Mouse (Mus musculus): ENCODE measurements around the gene Pitpnm2.

Gene Pitpnm2

DNA sequence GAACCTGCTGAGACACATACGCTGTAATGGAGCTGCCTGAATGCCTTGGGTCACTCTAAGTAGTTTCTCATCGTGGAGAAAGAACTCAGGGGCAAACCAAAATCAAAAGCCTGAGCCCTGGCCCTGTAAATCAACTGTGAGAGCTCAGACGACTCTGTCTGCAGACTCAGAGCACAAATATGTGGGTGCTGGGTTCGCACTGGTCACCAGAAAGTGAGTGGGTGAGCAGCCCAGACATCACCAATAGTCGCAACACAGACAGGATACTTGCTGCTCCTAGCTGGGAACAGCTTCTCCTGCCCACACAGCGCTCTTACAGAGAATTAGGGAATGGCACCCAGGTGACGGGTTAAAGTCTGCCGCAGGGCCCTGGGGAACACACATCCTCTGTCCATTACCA, 4.0 kb upstream of the Pitpnm2 start:
- TF ChIP-seq NANOG (IDR thresholded peaks at IDR 0.05; ENCODE audit: borderline replicate concordance, low read length): no peak
- no peak for TF ChIP-seq POU5F1 (IDR thresholded peaks at IDR 0.05; ENCODE audit: borderline replicate concordance, low read length)
- TF ChIP-seq CTCF (conservative IDR thresholded peaks at IDR 0.05; ENCODE audit: low read length): no peak
- peaks cover 55% of the 10 kb centered on the region for H3K36me3 ChIP-seq (ENCODE audit: insufficient read depth, low read length)
- no peak overlapping the region for H3K4me3 ChIP-seq (replicated peaks; ENCODE audit: low read length)
- H3K27me3 ChIP-seq (ENCODE audit: insufficient read depth, low read length): peaks cover 19% of the 10 kb centered on the region
- peaks cover 3% of the 10 kb centered on the region for H3K9me3 ChIP-seq (ENCODE audit: low read length)
- peaks cover 21% of the 10 kb centered on the region for H3K4me1 ChIP-seq (replicated peaks; ENCODE audit: low read depth, low read length)

- H3K9me3 ChIP-seq (ENCODE audit: low read length): no peaks in the 10 kb centered on the region
- H3K4me3 ChIP-seq (replicated peaks; ENCODE audit: low read length): no peak overlapping the region
- H3K27me3 ChIP-seq (ENCODE audit: insufficient read depth, low read length): peaks cover 26% of the 10 kb centered on the region
- TF ChIP-seq CTCF (conservative IDR thresholded peaks at IDR 0.05; ENCODE audit: low read length) (no peak), POU5F1 (IDR thresholded peaks at IDR 0.05; ENCODE audit: borderline replicate concordance, low read length) (no peak), NANOG (IDR thresholded peaks at IDR 0.05; ENCODE audit: borderline replicate concordance, low read length) (no peak)
- peaks cover 29% of the 10 kb centered on the region for H3K4me1 ChIP-seq (replicated peaks; ENCODE audit: low read depth, low read length)
- peaks cover 47% of the 10 kb centered on the region for H3K36me3 ChIP-seq (ENCODE audit: insufficient read depth, low read length)
Measured at GRCm38 (mm10) chr5:124252580-124253320, 3.2 kb upstream of the Pitpnm2 start.

DNA sequence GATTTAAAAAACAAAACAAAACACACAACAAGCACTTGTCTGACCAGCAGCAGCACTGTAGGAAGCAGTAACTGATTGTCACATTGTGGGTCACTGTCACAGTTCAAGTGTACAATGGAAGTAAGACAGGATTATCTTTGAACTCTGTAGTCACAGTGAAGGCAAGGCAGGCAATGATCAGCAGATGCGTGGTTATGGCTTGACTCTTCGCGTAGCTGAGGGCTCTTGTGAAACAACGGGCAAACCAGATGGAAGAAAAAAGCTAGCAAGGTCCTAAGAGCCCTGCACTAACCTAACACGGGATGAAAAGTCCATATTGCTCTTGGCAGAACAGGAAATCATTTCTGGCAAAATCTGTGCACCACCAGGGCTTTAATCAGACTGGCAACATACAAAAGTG, 1.5 kb upstream of the Pitpnm2 start:
- Histone ChIP-seq H3K36me3 (ENCODE audit: insufficient read depth, low read length) (peaks cover 35% of the 10 kb centered on the region), H3K27me3 (ENCODE audit: insufficient read depth, low read length) (peaks cover 33% of the 10 kb centered on the region), H3K4me3 (replicated peaks; ENCODE audit: low read length) (no peak overlapping the region), H3K9me3 (ENCODE audit: low read length) (no peaks in the 10 kb centered on the region), H3K4me1 (replicated peaks; ENCODE audit: low read depth, low read length) (peaks cover 38% of the 10 kb centered on the region)
- TF ChIP-seq NANOG (IDR thresholded peaks at IDR 0.05; ENCODE audit: borderline replicate concordance, low read length) (no peak), CTCF (conservative IDR thresholded peaks at IDR 0.05; ENCODE audit: low read length) (no peak), POU5F1 (IDR thresholded peaks at IDR 0.05; ENCODE audit: borderline replicate concordance, low read length) (no peak)

DNA sequence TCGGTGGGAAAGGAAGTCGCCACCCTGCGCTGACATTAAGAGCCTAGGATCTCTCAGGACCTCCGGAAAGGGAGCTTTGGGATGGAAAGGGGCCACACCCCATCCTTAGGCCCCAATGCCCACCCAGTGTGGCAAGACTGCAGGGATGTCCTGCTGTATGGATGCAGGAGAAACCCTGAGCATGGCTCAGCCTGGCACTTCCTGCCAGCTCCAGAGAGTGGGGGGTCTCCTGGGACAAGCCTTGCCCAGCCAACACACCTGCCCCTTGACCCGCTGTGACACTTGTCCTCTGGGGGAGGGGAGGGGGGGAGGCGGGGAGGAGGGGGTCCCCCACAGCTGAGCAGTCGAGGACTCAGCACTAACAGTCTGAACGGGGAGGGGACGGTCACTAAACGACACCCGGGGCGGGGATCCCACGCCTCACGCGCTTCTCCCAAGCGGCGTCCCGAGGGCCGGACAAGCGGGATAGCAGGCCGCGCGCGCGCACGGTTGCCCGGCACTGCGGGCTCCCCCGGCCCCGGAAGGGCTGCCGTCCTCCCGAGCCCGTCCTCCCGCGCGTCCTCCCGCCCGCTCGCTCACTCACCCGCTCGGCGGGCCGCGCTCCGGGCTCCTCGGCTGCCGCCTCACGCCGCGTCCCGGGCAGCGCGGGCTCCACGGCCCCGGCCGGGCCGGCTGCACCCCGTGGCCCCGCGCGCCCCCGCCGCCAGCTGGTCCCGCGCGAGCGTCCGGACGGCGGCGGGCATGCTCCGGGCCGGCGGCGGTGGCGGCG, 531 bp downstream of the Pitpnm2 start:
- no peaks in the 10 kb centered on the region for H3K9me3 ChIP-seq (ENCODE audit: low read length)
- TF ChIP-seq NANOG (IDR thresholded peaks at IDR 0.05; ENCODE audit: borderline replicate concordance, low read length): no peak
- peak overlapping the region; percentile 81 for H3K4me3 ChIP-seq (replicated peaks; ENCODE audit: low read length)
- H3K27me3 ChIP-seq (ENCODE audit: insufficient read depth, low read length): peaks cover 33% of the 10 kb centered on the region
- H3K4me1 ChIP-seq (replicated peaks; ENCODE audit: low read depth, low read length): peaks cover 49% of the 10 kb centered on the region
- H3K36me3 ChIP-seq (ENCODE audit: insufficient read depth, low read length): peaks cover 23% of the 10 kb centered on the region

DNA sequence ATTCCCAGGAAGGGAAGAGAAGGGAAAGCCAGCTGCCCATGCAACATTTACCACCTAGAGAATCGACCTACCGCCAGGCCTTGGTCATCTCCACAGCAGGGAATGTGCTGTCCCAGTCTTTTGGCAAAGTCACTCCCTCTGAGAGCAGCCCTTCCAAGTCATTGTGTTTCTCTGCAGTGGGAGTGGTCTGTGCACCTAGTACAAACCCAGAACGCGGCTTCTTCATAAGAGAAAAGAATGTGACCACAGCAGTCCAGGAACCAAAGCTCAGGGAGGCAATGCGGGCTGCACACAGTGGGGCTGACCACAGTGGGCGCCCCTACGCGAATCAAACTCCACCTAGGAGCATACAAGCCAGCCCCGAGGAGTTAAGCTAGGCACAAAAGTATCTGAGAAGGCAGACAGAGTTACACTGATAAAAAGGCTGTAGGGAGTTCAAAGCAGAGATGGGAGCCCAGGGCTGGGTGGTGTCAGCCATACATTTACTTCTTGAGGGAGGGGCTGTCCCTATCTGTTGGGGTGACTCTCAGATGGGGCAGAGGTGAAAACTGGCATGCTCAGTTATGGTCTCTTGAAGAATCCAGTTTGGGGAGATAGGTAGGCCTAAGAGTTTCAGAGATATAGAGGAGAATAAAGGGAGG, 1.5 kb downstream of the Pitpnm2 start:
- Histone ChIP-seq H3K9me3 (ENCODE audit: low read length) (no peaks in the 10 kb centered on the region), H3K36me3 (ENCODE audit: insufficient read depth, low read length) (peaks cover 20% of the 10 kb centered on the region), H3K4me1 (replicated peaks; ENCODE audit: low read depth, low read length) (peaks cover 59% of the 10 kb centered on the region), H3K4me3 (replicated peaks; ENCODE audit: low read length) (no peak overlapping the region), H3K27me3 (ENCODE audit: insufficient read depth, low read length) (peaks cover 33% of the 10 kb centered on the region)
- no peak for TF ChIP-seq POU5F1 (IDR thresholded peaks at IDR 0.05; ENCODE audit: borderline replicate concordance, low read length)
- TF ChIP-seq CTCF (conservative IDR thresholded peaks at IDR 0.05; ENCODE audit: low read length): no peak
- TF ChIP-seq NANOG (IDR thresholded peaks at IDR 0.05; ENCODE audit: borderline replicate concordance, low read length): no peak

DNA sequence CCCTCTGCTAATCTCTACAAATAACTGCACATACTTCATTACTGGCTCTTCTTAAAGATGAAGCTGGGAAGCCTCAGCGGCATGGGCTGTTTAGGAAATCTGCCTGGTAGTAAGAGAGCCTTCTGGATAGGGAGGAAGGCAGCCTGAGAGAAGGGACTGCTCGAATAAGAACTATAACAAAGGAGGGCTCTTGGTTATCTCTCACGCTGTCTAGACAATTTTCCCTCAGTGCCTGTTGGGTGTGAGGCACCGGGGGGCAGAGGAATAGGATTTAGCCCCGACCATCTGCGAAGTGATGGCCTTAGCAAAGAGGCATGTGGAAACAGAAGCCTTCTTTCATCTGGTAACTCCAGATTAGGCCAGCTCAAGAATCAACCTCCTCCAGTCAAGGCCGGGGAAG, 2.3 kb downstream of the Pitpnm2 start:
- H3K9me3 ChIP-seq (ENCODE audit: low read length): no peaks in the 10 kb centered on the region
- peaks cover 19% of the 10 kb centered on the region for H3K36me3 ChIP-seq (ENCODE audit: insufficient read depth, low read length)
- H3K27me3 ChIP-seq (ENCODE audit: insufficient read depth, low read length): peaks cover 33% of the 10 kb centered on the region
- H3K4me1 ChIP-seq (replicated peaks; ENCODE audit: low read depth, low read length): peaks cover 63% of the 10 kb centered on the region
- no peak overlapping the region for H3K4me3 ChIP-seq (replicated peaks; ENCODE audit: low read length)
- TF ChIP-seq CTCF (conservative IDR thresholded peaks at IDR 0.05; ENCODE audit: low read length): no peak

DNA sequence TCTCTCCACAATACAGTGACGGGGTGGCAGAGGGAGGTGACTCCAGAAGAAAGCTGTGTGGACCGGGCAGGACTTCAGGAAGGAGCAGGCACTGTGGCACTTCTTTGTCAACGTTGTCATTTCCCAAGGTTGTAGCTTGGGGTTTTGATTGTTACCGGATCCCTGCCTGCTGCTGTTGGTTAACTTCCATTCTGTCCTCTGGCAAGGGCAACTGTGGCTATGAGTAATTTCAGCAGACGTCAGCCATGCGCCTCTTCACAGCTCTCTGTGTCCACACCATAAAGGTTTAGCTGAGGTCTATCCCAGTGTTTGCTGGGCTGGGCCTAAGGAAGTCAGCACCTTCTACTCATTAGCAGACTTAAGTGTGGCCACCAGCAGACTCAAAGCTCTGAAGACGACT, 4.7 kb downstream of the Pitpnm2 start:
- H3K4me3 ChIP-seq (replicated peaks; ENCODE audit: low read length): no peak overlapping the region
- no peak for TF ChIP-seq POU5F1 (IDR thresholded peaks at IDR 0.05; ENCODE audit: borderline replicate concordance, low read length)
- TF ChIP-seq CTCF (conservative IDR thresholded peaks at IDR 0.05; ENCODE audit: low read length): no peak
- no peak for TF ChIP-seq NANOG (IDR thresholded peaks at IDR 0.05; ENCODE audit: borderline replicate concordance, low read length)
- H3K4me1 ChIP-seq (replicated peaks; ENCODE audit: low read depth, low read length): peaks cover 72% of the 10 kb centered on the region
- peaks cover 24% of the 10 kb centered on the region for H3K27me3 ChIP-seq (ENCODE audit: insufficient read depth, low read length)
- H3K9me3 ChIP-seq (ENCODE audit: low read length): no peaks in the 10 kb centered on the region
- H3K36me3 ChIP-seq (ENCODE audit: insufficient read depth, low read length): peaks cover 12% of the 10 kb centered on the region; the same call in 1 of the 2 replicates

DNA sequence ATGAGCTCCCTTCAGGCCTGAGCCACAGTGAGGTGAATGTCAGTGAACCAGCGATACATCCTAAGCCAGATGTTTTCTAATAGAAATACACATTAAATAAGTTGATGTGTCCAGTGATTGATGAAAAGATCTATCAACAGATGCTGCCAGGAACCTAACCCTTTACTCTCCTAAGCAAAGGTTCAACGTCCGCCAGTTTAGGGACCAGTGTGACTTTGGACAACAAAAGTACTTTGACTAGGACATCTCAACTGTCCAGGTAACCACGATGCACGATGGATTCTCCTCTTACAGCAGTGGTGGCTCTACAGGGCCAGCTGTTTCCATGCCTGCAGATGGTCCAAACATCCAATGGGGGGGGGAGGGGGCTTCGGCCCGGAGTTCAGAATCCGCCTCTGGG, 5.1 kb downstream of the Pitpnm2 start:
- Histone ChIP-seq H3K4me1 (replicated peaks; ENCODE audit: low read depth, low read length) (peaks cover 76% of the 10 kb centered on the region), H3K4me3 (replicated peaks; ENCODE audit: low read length) (no peak overlapping the region), H3K36me3 (ENCODE audit: insufficient read depth, low read length) (peaks cover 12% of the 10 kb centered on the region; the same call in 1 of the 2 replicates), H3K27me3 (ENCODE audit: insufficient read depth, low read length) (peaks cover 23% of the 10 kb centered on the region), H3K9me3 (ENCODE audit: low read length) (no peaks in the 10 kb centered on the region)
- TF ChIP-seq NANOG (IDR thresholded peaks at IDR 0.05; ENCODE audit: borderline replicate concordance, low read length) (no peak), CTCF (conservative IDR thresholded peaks at IDR 0.05; ENCODE audit: low read length) (no peak), POU5F1 (IDR thresholded peaks at IDR 0.05; ENCODE audit: borderline replicate concordance, low read length) (no peak)
